Mouse (Mus musculus) gastrocnemius, adult 18-20 months (tissue): ENCODE data around the gene Elovl4. TPM values are rescaled to one million over a fixed set of nuclear protein-coding genes. Genes with fewer than 3 reads are reported as not detected.

Source experiments
- total RNA-seq, 2 experiments: library from RNA; stranded (reverse); gene quantifications; 2 replicates each; pipeline ENCODE4 v1.2.3; 2021

Gene Elovl4
- total RNA-seq, 2 experiments from 2014 or later, result 0.26 TPM; not detected in 1

Other genes starting within 250 kb of the Elovl4 start
- gene Ttk, start 28.4 kb upstream of the Elovl4 start, total RNA-seq, result under 1 TPM in 1 of 2 experiments, not detected in 1; 0.14 TPM
- gene Bckdhb, start 118.9 kb upstream of the Elovl4 start, total RNA-seq, result 10 to 100 TPM; 44.4 to 55.9 TPM